Mouse (Mus musculus) frontal cortex, postnatal 25 days (tissue): ENCODE results near the gene Acbd7.

Source experiments
- DNase-seq, 2 experiments: peaks; one replicate each; pipeline ENCODE4 v3.0.0; 2022; ENCODE audit warnings: low spot score in 2 of 2

Gene Acbd7

DNA sequence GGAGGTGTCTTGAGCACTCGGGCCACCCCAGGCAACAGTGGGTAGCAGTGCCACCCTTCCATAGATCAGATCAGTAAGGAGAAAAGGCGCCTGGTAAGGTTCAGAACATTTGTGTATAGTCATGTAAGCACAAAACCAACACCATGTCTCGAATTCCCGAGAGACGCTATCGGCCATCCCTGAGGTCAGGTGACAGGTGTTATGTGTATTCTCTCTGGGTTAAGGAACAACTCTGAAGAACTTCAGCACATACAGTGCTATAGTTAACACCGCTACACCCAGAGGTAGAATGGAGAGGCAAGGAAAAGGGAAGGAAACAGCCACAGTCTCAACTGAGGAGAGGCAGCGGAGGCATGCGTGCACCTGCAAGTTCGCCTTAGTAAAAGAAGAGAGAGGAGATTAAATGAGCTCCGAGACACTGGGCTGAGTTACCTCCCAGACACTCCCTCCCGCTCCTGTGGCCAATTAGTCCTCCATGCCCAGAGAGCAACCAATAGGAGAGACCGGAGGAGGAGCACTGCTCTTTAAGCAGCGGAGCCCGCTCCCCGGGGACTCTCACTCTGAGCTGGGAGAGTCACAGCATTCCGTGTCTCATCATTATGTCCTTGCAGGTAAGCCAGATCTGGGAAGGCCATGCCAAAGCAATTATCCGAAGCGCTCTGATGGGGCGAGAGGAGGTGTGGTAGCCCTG is at the start of gene Acbd7:
TSS of gene Acbd7 (plus strand) at position 558 of the 691 bp plus-strand sequence.
- peak; percentile 35 to 47 for DNase-seq

GRCm38 (mm10) chr2:3286243-3286642 is 49.7 kb upstream of the Acbd7 start:
- DNase-seq, result no peak

GRCm38 (mm10) chr2:3289581-3289980 is 46.4 kb upstream of the Acbd7 start:
- DNase-seq, result no peak

DNA sequence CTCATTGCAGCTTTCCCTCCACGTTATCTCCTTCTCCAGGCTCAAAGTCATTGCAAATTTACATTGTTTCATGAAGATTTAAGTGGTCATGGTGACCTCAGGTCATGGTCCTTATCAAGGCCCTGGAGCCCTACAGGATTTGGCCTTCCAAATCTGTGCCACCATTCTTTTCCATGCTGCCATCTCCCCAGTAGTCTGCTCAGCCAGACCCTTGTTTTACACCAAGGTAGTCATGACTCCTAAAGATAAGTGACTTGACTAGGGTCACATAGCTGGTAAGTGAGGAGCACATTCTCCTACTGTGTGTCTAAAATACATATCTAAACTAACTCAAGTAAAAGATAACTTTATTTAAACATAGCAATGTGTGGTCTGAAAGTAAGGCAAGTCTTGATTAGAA is 43.8 kb upstream of the Acbd7 start:
- no peak for DNase-seq

DNA sequence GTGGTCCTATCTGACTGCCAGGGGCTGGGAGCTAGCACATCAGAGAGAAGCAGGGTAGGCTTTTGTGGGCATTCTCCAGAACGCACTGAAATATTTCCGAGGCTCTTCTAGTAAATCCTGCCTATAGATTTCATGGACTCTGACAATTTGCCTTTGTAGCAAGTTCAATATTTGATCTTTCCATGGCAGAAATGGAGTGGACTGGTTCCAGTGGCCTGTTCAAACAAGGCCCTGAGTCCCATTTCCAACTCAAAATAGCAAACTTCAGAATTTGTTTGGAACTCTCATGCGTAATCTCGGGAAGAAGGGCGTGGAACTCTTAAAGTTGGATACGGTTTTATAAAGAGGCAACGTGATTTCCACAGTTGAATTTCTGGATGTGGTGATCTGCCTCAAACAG is 40.1 kb upstream of the Acbd7 start:
- DNase-seq, result no peak

DNA sequence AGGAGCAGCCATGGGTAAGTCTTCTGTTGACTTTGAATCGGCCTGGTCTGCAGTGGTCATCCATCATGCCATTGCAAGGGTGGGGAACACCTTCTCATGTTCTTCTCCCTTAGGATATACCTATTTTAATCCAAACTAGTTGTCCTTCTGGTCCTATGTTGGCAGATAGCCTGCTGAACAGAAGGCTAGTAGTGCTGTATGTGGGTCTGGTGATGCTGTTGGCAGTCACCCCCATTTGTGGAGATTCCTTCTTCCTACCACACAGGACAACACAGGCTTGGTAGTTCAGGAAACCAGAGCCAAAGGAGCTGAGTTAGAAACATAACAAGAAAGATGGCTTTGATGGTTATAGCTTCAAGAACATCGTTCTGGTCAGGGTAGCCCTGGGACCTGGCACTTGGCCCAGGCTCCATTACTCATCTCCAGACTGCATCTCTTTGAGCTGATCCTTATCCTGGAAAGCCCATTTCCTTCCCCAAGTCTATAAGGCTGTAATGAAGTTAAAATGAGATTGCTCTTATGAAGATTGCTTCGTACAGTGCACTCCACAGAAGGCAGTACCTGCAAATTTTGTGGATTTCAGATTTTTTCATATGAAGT is 30.4 kb upstream of the Acbd7 start:
- DNase-seq, result no peak

- no peak for DNase-seq
Measured at GRCm38 (mm10) chr2:3323132-3323531, 12.8 kb upstream of the Acbd7 start.

GRCm38 (mm10) chr2:3324381-3325130 is 11.4 kb upstream of the Acbd7 start:
- DNase-seq, result no peak

GRCm38 (mm10) chr2:3326547-3326946 is 9.4 kb upstream of the Acbd7 start:
- no peak for DNase-seq

DNA sequence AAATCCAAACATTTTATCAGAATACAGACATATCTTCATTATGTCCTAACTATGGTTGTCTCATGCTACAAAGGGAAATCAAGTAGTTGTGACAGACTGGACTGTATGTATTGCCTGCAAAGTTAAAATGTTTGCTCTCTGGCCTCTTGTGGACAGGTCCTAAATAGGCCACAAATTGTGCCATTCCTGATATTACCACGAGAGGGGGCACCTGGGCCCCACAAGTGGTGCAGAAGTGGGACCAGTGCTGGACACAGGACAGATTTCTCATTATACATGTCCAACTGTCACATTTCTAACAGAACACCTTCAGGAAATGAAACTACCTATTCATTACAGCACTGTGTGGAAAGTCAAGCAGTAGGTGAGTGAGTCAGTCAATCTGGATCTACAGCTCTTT is 8.6 kb upstream of the Acbd7 start:
- DNase-seq, result no peak

- no peak for DNase-seq
Measured at GRCm38 (mm10) chr2:3331071-3331703, 4.8 kb upstream of the Acbd7 start.

- no peak for DNase-seq
Measured at GRCm38 (mm10) chr2:3332056-3332455, 3.9 kb upstream of the Acbd7 start.

GRCm38 (mm10) chr2:3332484-3333242 is 3.3 kb upstream of the Acbd7 start, which contains the start of gene Rpp38:
Rpp38 (minus strand) TSS chr2:3332643.
- peak; percentile 95 to 98 for DNase-seq

DNA sequence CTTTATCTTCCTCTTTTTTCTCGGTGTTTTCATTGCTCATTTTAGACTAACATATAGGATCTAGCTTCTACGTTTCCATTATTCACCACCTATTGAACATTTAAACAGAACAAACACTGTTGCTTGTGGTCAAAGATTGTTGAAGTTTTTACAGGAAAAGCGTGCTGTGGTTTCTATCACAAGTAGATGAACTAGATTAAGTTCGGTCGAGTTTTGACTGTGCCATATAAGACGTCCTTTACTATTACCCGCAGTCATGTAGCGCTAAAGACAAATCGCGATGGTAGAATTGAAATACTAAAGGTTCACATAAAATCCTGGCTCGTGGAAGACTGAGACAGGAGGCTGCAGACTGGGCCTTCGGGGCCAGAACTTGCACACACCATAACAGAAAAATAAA is 2.2 kb upstream of the Acbd7 start:
- DNase-seq, result no peak

- DNase-seq, result no peak
Measured at GRCm38 (mm10) chr2:3348422-3348821, 12.5 kb downstream of the Acbd7 start.

- DNase-seq, result no peak
Measured at GRCm38 (mm10) chr2:3348919-3349318, 13.0 kb downstream of the Acbd7 start.

GRCm38 (mm10) chr2:3353160-3353559 is 17.2 kb downstream of the Acbd7 start:
- no peak for DNase-seq

- no peak for DNase-seq
Measured at GRCm38 (mm10) chr2:3355793-3356192, 19.8 kb downstream of the Acbd7 start.

DNA sequence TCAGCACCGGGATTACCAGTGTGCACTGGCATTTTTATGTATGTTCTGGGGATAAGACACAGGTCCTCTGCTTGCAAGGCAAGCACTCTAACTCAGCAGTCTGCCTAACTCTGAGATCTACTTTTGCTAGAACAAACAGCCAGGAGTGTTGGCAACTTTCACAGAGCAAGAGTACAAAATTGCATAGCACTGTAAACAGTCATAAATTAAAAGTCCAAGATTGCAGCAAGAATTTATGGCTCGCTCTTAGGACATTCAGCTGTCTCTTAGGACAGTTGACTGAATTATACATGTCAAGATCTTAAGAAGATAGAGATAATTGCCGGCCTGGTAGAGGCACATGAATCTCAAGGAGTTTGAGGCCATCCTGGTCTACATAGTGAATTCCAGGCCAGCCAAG is 20.3 kb downstream of the Acbd7 start:
- DNase-seq, result no peak

- no peak for DNase-seq
Measured at GRCm38 (mm10) chr2:3357887-3358286, 21.9 kb downstream of the Acbd7 start.

DNA sequence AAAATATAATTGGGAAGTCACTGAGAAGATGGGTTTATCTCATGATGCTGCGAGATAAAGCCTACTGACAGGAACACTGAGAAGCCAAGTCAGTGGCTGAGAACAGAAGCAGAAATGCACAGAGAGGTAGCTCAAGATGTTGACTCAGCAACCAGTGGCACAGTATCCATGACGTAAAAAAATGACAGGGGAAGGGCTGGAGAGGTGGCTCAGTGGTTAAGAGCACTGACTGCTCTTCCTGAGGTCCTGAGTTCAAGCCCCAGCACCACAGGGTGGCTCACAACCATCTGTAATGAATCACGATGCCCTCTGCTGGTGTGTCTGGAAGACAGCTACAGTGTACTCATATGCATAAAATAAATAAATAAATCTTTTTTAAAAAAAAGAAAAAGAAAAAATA is 25.1 kb downstream of the Acbd7 start:
- DNase-seq, result no peak

DNA sequence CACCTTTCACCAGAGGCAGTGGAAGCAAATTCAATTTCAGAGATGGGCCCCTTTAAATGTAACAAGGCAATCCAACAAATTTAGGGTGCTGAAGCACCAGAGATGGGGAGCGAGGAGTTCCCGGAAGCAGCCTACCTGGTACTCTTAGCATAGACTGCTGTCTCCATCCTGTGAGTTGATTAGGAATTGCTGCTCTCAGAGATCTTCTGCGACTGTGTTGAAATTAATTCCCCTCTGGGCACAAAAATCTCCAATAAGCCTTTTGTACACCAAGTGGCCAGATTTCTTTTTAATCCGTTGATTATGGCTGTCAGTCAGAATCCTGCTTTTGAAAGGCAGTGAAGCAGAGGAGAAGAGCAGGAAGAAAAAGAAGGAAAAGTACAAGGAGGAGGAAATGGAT is 29.2 kb downstream of the Acbd7 start:
- DNase-seq, result no peak
